ENCODE assay signal across 8 mouse cellular contexts in genomic region chr1:59237614-59238211, GRCm38 (mm10). TPM values are rescaled to one million over a fixed set of nuclear protein-coding genes. Genes with fewer than 3 reads are reported as not detected.
DNase-seq lines count a peak whose midpoint lies in the region; ATAC-seq and TF ChIP-seq lines count a peak whose summit lies in the region.

No protein-coding gene starts in this region.

- CTCF ChIA-PET in Patski (lab: Charles Lee), result interaction anchor here (0.8 to 3.2 kb wide), 21 partner anchors 9 to 388 kb away, joined by 3 to 12 read pairs (median 4); partner anchors contain the start of genes Cdk15 and Mpp4

- under 1% methylated on average over 19 of the region's 19 CpGs for WGBS in hindbrain, embryonic 13.5 days

- H3K9ac ChIP-seq in hindbrain, embryonic 13.5 days, result peak overlapping the region; percentile 70

- no peak for DNase-seq in Patski (ENCODE audit: low read depth, low spot score)
- DNase-seq in cerebellum, postnatal 14 days, result peak; percentile 86 to 88
- DNase-seq in frontal cortex, postnatal 14 days (ENCODE audit: low spot score in 2 of 2), result peak; percentile 52 to 55
- DNase-seq in layer of hippocampus, postnatal 14 days (ENCODE audit: low spot score in 2 of 2), result peak; percentile 54 to 75
- DNase-seq in lung, postnatal 10 days, result peak; percentile 83
- peak; percentile 47 for DNase-seq in ovary, postnatal 14 days (ENCODE audit: low spot score)
- peak; percentile 50 to 61 for DNase-seq in thymus, postnatal 10 days (ENCODE audit: low spot score in 2 of 2)

- H3K4me3 ChIP-seq in hindbrain, embryonic 13.5 days, result peak overlapping the region; percentile 76

- ATAC-seq in Patski, result peak; percentile 32
- ATAC-seq in hindbrain, embryonic 13.5 days (ENCODE audit: low FRiP score), result peak; percentile 58

- H3K4me2 ChIP-seq in hindbrain, embryonic 13.5 days, result peak overlapping the region; percentile 69

- H3K9me3 ChIP-seq in hindbrain, embryonic 13.5 days, result 0 out of 2 replicates have a peak, but pooled peaks cover 5% of the 10 kb centered on the region

- no peaks in the 10 kb centered on the region for H3K36me3 ChIP-seq in hindbrain, embryonic 13.5 days

- peaks cover 13% of the 10 kb centered on the region for H3K4me1 ChIP-seq in hindbrain, embryonic 13.5 days (replicated peaks)

- H3K27ac ChIP-seq in hindbrain, embryonic 13.5 days, result peak overlapping the region; percentile 55; the same call in 1 of the 2 replicates

- in situ Hi-C loops in Patski (cut with MboI; ENCODE audit: low pct_unique_long_range_greater_than_20kb), result loop anchor here (5.0 to 10.0 kb wide), 4 partner anchors 90 to 453 kb away; no protein-coding TSS in a partner anchor

- TF ChIP-seq CTCF in Patski (IDR thresholded peaks at IDR 0.05), result peak; percentile 90

- POLR2A ChIA-PET in Patski (lab: Charles Lee), result interaction anchor here (0.7 to 1.1 kb wide), 2 partner anchors 76 to 371 kb away, joined by 3 read pairs; no protein-coding TSS in a partner anchor

- no peaks in the 10 kb centered on the region for H3K27me3 ChIP-seq in Patski
- no peaks in the 10 kb centered on the region for H3K27me3 ChIP-seq in hindbrain, embryonic 13.5 days

RNA-seq across cellular contexts. Expression of gene Als2, which starts 0.7 kb away (rescaled TPM):
- 19.0 TPM for polyA plus RNA-seq in Patski (2021)
- polyA plus RNA-seq in hindbrain, embryonic 13.5 days (2015; fragmentation: Nextera tagmentation; extraction: Ambion mirVana), result 17.3 and 17.5 TPM in 2 replicates
- 10 to 100 TPM; 48.9 to 50.4 TPM for total RNA-seq in layer of hippocampus, postnatal 14 days (2021)

RNA-seq across cellular contexts. Expression of gene Cdk15, which starts 19.0 kb away (rescaled TPM):
- polyA plus RNA-seq in Patski (2021), result 7.3 TPM
- polyA plus RNA-seq in hindbrain, embryonic 13.5 days (2015; fragmentation: Nextera tagmentation; extraction: Ambion mirVana), result 0.78 and 1.1 TPM in 2 replicates
- total RNA-seq in layer of hippocampus, postnatal 14 days (2021), result 1 to 10 TPM in 1 of 2 experiments, under 1 TPM in 1; 0.65 to 1.0 TPM
